Mouse (Mus musculus): ENCODE results near the gene Mucl2. TPM values are rescaled to one million over a fixed set of nuclear protein-coding genes. Genes with fewer than 3 reads are reported as not detected.
"Not testable (repeated sequence)": the region's sequence is repeated elsewhere in the genome, so short reads cannot be mapped to it uniquely, and the experiment has no call there.

The Mucl2 gene
- total RNA-seq (2021), result not detected

- DNase-seq, result no peak
- intact Hi-C loops (cut with DNase I), result no loop called here
Measured at GRCm38 (mm10) chr15:103899212-103899611, at the start of gene Mucl2. Gene Mucl2, minus strand, starts transcription at chr15:103899312.

GRCm38 (mm10) chr15:103913061-103913460 is 13.9 kb upstream of the Mucl2 start:
- DNase-seq; intact Hi-C loops (cut with DNase I): not testable (repeated sequence)

Small RNA genes within 50 kb of the gene (microRNA-seq; reads per million reads assigned to microRNA genes)
- gene Gm22852 (ENCODE audit: borderline number of aligned reads in 2 of 2), result 0 reads per million in 2 experiments

Other genes with a start within 250 kb of the Mucl2 start
- under 1 TPM in 1 of 2 experiments, not detected in 1; 0.69 TPM for gene Mucl1, start 143.8 kb downstream of the Mucl2 start, total RNA-seq (2021)